Mouse (Mus musculus) heart, postnatal 0 days (tissue): ENCODE results near the gene Litaf.

Source experiments
- CTCF ChIP-seq: IDR thresholded peaks from 2 replicates; pipeline ENCODE4 v1.5.1; 2016; ENCODE audit warnings: antibody characterized with exemption, control low read depth, low read depth
- EP300 ChIP-seq: IDR thresholded peaks from 2 replicates; pipeline ENCODE4 v1.6.1; 2016; ENCODE audit warnings: antibody characterized with exemption, low read depth

DNA sequence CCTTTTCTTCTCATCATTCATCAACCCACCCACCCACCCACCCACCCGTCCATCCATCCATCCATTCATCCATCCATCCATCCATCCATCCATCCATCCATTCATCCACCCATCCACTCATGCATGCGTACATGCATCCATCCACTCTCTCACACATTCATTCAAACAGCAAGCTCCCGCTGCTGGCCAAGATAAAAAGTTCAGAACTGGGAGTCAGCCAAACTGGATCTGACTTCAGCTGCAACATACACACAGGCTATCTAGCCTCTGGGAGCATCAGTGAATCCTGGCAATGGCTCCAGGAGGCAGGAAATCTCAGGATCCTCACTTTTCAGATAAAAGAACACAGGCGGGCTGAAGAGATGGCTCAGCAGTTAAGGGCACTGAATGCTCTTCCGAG, 42.3 kb downstream of the Litaf start:
- peak; percentile 23 for TF ChIP-seq CTCF
- no peak for TF ChIP-seq EP300
